Mouse (Mus musculus) bone marrow macrophage, adult 2 months (primary cell): ENCODE measurements around the gene Donson.

Experiments used
- CTCF ChIP-seq: IDR thresholded peaks from 2 replicates; pipeline ENCODE4 v1.5.1; 2012; ENCODE audit warnings: low read depth, mild to moderate bottlenecking, low read length, moderate library complexity
- POLR2A ChIP-seq: IDR thresholded peaks from 2 replicates; pipeline ENCODE4 v1.6.1; 2012; ENCODE audit warnings: mild to moderate bottlenecking, low read depth, low read length, borderline replicate concordance

DNA sequence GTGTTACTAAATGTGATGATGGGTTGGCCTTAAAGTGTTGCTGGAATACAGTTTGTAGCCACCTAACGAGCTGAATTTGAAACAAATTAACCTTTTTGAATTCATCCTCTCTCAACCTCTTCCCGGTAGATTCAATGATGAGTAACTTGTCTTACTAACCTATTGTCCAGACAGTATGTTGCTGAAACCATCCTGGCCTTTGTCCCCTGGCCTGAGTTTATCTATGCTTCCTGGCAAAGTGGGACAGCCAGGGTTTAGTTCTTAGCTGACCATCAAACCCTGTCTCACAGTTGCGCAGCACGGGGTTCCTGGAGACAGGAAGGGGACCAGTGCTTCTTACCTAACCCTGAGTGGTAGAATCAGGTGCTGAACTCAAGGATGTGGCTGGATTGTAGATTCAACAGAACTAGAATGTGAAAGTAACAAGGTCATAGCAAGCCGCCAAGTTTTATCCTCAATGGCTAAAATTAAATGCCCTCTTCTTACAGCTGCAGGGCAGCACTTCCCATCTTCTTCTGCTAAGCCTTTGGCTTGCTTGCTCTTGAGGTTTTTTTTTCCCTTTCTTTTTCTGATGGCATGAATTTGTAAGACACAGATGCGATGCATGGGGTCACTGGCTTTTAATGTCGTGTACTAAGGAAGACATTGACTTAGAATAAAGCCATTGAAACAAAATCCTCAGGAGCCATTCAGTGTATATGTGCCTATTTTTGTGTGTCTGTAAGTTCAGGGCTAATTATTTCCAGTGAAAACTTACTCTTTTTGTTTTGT lies 47.7 kb upstream of the Donson start:
- no peak for TF ChIP-seq CTCF
- no peak for TF ChIP-seq POLR2A
